Mouse (Mus musculus) brain, embryonic 14.5 days (tissue): ENCODE measurements around the gene Gpr1.

Experiments used
- CTCF ChIP-seq: fragments of 200-500 bp; IDR thresholded peaks from 2 replicates; pipeline ENCODE4 v1.5.1; 2012; ENCODE audit warnings: inconsistent platforms, mild to moderate bottlenecking, moderate library complexity, borderline replicate concordance; ENCODE audit not compliant: insufficient read depth, insufficient read length; ENCODE audit errors: extremely low read depth
- POLR2A ChIP-seq: fragments of 200-500 bp; IDR thresholded peaks from 2 replicates; pipeline ENCODE4 v1.6.1; 2012; ENCODE audit warnings: mild to moderate bottlenecking, inconsistent platforms, borderline replicate concordance; ENCODE audit not compliant: poor library complexity, insufficient read depth, insufficient read length, severe bottlenecking; ENCODE audit errors: extremely low read depth

GRCm38 (mm10) chr1:63237371-63237770, 23.0 kb upstream of the Gpr1 start:
- TF ChIP-seq POLR2A (no peak), CTCF (no peak)
